Mouse (Mus musculus) adrenal gland, postnatal 25 days (tissue): ENCODE results near the gene Bmi1. TPM values are rescaled to one million over a fixed set of nuclear protein-coding genes. Genes with fewer than 3 reads are reported as not detected.

Source experiments
- DNase-seq: peaks from one replicate; pipeline ENCODE4 v3.0.0; 2021; ENCODE audit warnings: mixed read lengths
- total RNA-seq: library from RNA; stranded (reverse); gene quantifications from 2 replicates; pipeline ENCODE4 v1.2.3, GENCODE M21; 2021

The Bmi1 gene
- total RNA-seq, 1 experiment from 2014 or later, result 57.5 TPM

GRCm38 (mm10) chr2:18722208-18722830 lies 45.5 kb downstream of the Bmi1 start:
- DNase-seq, result no peak

- DNase-seq, result no peak
Measured at GRCm38 (mm10) chr2:18724462-18724861, 47.6 kb downstream of the Bmi1 start.

- DNase-seq, result no peak
Measured at GRCm38 (mm10) chr2:18725880-18726279, 49.1 kb downstream of the Bmi1 start.

GRCm38 (mm10) chr2:18731718-18732117 lies 54.9 kb downstream of the Bmi1 start:
- DNase-seq, result no peak

GRCm38 (mm10) chr2:18734394-18735127 lies 57.7 kb downstream of the Bmi1 start:
- DNase-seq, result no peak

Other genes with a start within 250 kb of the Bmi1 start
- gene Commd3, start 4.6 kb upstream of the Bmi1 start, total RNA-seq, result 112 and 116 TPM in 2 replicates
- gene Spag6, start 17.0 kb downstream of the Bmi1 start, total RNA-seq, result 0.67 TPM in 1 of 2 replicates, not detected in the other